Mouse (Mus musculus): Measurements from ENCODE around the gene Smpd3.
A peak's percentile ranks its signal among the peaks of the same experiment; 100 is the strongest.

The Smpd3 gene

GRCm38 (mm10) chr8:106287445-106287844, 50.3 kb downstream of the Smpd3 start:
- no peak for DNase-seq

- DNase-seq, result no peak
Measured at GRCm38 (mm10) chr8:106280844-106281243, 56.9 kb downstream of the Smpd3 start.

GRCm38 (mm10) chr8:106280154-106280553, 57.6 kb downstream of the Smpd3 start:
- no peak for DNase-seq

GRCm38 (mm10) chr8:106278367-106279042, 59.3 kb downstream of the Smpd3 start:
- DNase-seq, result no peak

GRCm38 (mm10) chr8:106276709-106277317, 61.0 kb downstream of the Smpd3 start:
- DNase-seq, result no peak

GRCm38 (mm10) chr8:106273468-106273867, 64.3 kb downstream of the Smpd3 start:
- peak; percentile 47 for DNase-seq

GRCm38 (mm10) chr8:106271378-106271777, 66.4 kb downstream of the Smpd3 start:
- DNase-seq, result no peak

GRCm38 (mm10) chr8:106270804-106271203, 67.0 kb downstream of the Smpd3 start:
- peak; percentile 83 for DNase-seq

GRCm38 (mm10) chr8:106268710-106269346, 69.0 kb downstream of the Smpd3 start:
- DNase-seq, result no peak

- no peak for DNase-seq
Measured at GRCm38 (mm10) chr8:106265398-106265797, 72.4 kb downstream of the Smpd3 start.

GRCm38 (mm10) chr8:106263928-106264327, 73.9 kb downstream of the Smpd3 start:
- DNase-seq, result no peak

- no peak for DNase-seq
Measured at GRCm38 (mm10) chr8:106262343-106262742, 75.4 kb downstream of the Smpd3 start.

- no peak for DNase-seq
Measured at GRCm38 (mm10) chr8:106260894-106261293, 76.9 kb downstream of the Smpd3 start.

- no peak for DNase-seq
Measured at GRCm38 (mm10) chr8:106259579-106260255, 78.1 kb downstream of the Smpd3 start.

GRCm38 (mm10) chr8:106258169-106258568, 79.6 kb downstream of the Smpd3 start:
- no peak for DNase-seq

GRCm38 (mm10) chr8:106250186-106250585, 87.6 kb downstream of the Smpd3 start:
- DNase-seq, result no peak

- DNase-seq, result no peak
Measured at GRCm38 (mm10) chr8:106237106-106237505, 100.7 kb downstream of the Smpd3 start.

GRCm38 (mm10) chr8:106234567-106235261, 103.1 kb downstream of the Smpd3 start:
- DNase-seq, result no peak

- no peak for DNase-seq
Measured at GRCm38 (mm10) chr8:106232751-106233150, 105.0 kb downstream of the Smpd3 start.

- no peak for DNase-seq
Measured at GRCm38 (mm10) chr8:106231536-106231935, 106.3 kb downstream of the Smpd3 start.

- DNase-seq, result no peak
Measured at GRCm38 (mm10) chr8:106226589-106226988, 111.2 kb downstream of the Smpd3 start.

- DNase-seq, result no peak
Measured at GRCm38 (mm10) chr8:106219620-106220019, 118.2 kb downstream of the Smpd3 start.

- no peak for DNase-seq
Measured at GRCm38 (mm10) chr8:106213959-106214358, 123.8 kb downstream of the Smpd3 start.
